Mouse (Mus musculus) forebrain, embryonic 11.5 days (tissue): ENCODE measurements around the gene Prkch. TPM values are rescaled to one million over a fixed set of nuclear protein-coding genes. Genes with fewer than 3 reads are reported as not detected.
"Not testable (repeated sequence)": the region's sequence is repeated elsewhere in the genome, so short reads cannot be mapped to it uniquely, and the experiment has no call there.

Experiments used
- ATAC-seq: fragments of 200-750 bp; cut with Nextera tagmentation; replicated peaks from 2 replicates; pipeline ENCODE4 v1.8.0; 2017; ENCODE audit warnings: moderate TSS enrichment; ENCODE audit not compliant: low FRiP score
- DNase-seq: peaks from one replicate; pipeline ENCODE4 v3.0.0-alpha.2; 2017; ENCODE audit warnings: low spot score
- H3K27ac ChIP-seq: fragments of 300-500 bp; sonication (generic); 2 replicates; pipeline ENCODE4 v1.5.1; 2014; ENCODE audit warnings: low read depth, low read length
- H3K27me3 ChIP-seq: fragments of 300-500 bp; sonication (generic); 2 replicates; pipeline ENCODE4 v1.6.1; 2014; ENCODE audit warnings: mild to moderate bottlenecking, low read length, mixed read lengths; ENCODE audit not compliant: control insufficient read depth, insufficient read depth
- H3K36me3 ChIP-seq: fragments of 300-500 bp; sonication (generic); 2 replicates; pipeline ENCODE4 v1.6.1; 2014; ENCODE audit warnings: mild to moderate bottlenecking, low read length, moderate library complexity, mixed read lengths; ENCODE audit not compliant: control insufficient read depth, insufficient read depth
- H3K4me1 ChIP-seq: fragments of 300-500 bp; sonication (generic); replicated peaks from 2 replicates; pipeline ENCODE4 v1.6.1; 2014; ENCODE audit warnings: low read length, mixed read lengths; ENCODE audit not compliant: control insufficient read depth, insufficient read depth
- H3K4me2 ChIP-seq: fragments of 300-500 bp; sonication (generic); 2 replicates; pipeline ENCODE4 v1.6.1; 2014; ENCODE audit warnings: low read depth, mild to moderate bottlenecking, low read length, moderate library complexity, mixed read lengths; ENCODE audit not compliant: severe bottlenecking
- H3K4me3 ChIP-seq: fragments of 300-500 bp; sonication (generic); 2 replicates; pipeline ENCODE4 v1.5.1; 2014; ENCODE audit warnings: low read depth, low read length
- H3K9ac ChIP-seq: fragments of 300-500 bp; sonication (generic); 2 replicates; pipeline ENCODE4 v1.6.1; 2014; ENCODE audit warnings: low read length
- H3K9me3 ChIP-seq: fragments of 300-500 bp; sonication (generic); 2 replicates; pipeline ENCODE4 v1.6.1; 2016; ENCODE audit warnings: low read length, mixed read lengths; ENCODE audit not compliant: control insufficient read depth
- WGBS: fragments of 180-500 bp; shearing (Covaris S2); extraction: QIAGEN DNeasy Blood & Tissue Kit; methylation state at CpG from one replicate; pipeline ENCODE4 v1.1.7; 2014; 5-methylcytosine and 5-hydroxymethylcytosine counted together
- polyA plus RNA-seq: library from polyadenylated mRNA; unstranded; fragments of >200 nt; fragmentation: Nextera tagmentation; extraction: Ambion mirVana; gene quantifications from 2 replicates; pipeline ENCODE4 v1.2.1, GENCODE M21; 2014

Prkch gene
- polyA plus RNA-seq, 1 experiment from 2014 or later, result 5.6 TPM

DNA sequence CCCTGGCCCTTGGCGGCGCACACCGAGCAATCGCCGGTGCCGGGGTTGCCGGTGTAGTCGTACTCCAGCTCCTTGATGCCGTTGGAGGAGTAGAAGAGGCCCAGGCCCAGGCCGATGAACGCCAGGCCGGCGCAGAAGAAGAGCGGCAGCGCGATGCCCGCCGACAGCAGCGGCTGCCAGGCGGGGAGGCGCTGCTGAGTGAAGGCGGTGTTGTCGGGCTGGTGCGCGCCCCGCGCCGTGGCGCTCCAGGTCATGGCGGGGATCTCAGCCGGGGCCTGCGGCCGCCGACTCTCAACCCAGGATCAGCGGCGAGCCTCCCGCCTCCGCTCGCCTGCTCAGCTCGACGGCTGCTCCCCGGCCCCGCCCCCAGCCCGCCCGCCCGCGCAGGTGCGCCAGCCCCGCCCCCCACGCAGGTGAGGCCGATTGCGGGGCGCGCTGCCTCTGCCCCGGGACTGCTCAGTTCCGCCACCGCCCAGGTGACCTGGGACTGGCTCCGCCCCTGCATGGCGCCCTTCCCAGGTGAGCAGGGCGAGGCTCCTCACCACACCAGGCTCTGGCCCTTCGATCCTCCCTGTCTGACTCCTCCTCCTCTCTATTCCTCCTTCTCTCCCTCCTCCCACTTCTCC is 38.4 kb upstream of the Prkch start, which contains the start of gene Tmem30b:
TSS of gene Tmem30b (minus strand) at position 307 of the 626 bp plus-strand sequence.
- Histone ChIP-seq H3K4me2 (peak within 1 kb of the TSS; percentile 40), H3K36me3 (no peaks in the 10 kb centered on the region), H3K27me3 (peaks cover 60% of the 10 kb centered on the region), H3K4me3 (peak within 1 kb of the TSS; percentile 34), H3K9me3 (no peaks in the 10 kb centered on the region), H3K4me1 (peaks cover 11% of the 10 kb centered on the region; the same call in 1 of the 2 replicates), H3K9ac (peak within 1 kb of the TSS; percentile 12; the same call in 1 of the 2 replicates), H3K27ac (no peak within 1 kb of the TSS)
- under 1% methylated on average over 54 of the region's 61 CpGs for WGBS
- ATAC-seq (peak; percentile 61; the same call in 1 of the 2 replicates), DNase-seq (peak; percentile 63)

DNA sequence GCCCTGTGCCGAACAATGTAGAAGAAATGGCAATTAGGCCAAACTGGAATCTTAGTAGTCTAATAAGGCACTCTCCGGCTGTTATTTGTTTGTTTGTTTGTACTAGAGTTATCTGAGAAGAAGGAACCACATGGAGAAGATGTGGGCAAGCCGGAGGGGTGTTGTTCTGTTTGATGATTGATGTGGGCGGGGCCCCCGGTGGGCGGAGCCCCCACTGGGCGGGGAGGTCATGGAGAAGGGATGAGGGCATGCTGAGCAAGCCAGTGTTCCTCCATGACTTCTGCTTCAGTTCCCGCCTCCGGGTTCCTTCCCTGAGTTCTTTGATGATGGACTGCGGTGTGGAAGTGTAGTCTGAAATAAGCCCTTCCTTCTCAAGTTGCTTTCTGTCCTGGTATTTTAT is 37.0 kb upstream of the Prkch start:
- Histone ChIP-seq H3K4me3 (no peak overlapping the region), H3K27ac (no peak overlapping the region), H3K4me2 (no peak overlapping the region), H3K27me3 (peaks cover 60% of the 10 kb centered on the region), H3K9me3 (no peaks in the 10 kb centered on the region), H3K4me1 (peaks cover 11% of the 10 kb centered on the region; the same call in 1 of the 2 replicates), H3K36me3 (no peaks in the 10 kb centered on the region), H3K9ac (no peak overlapping the region)
- DNase-seq (no peak), ATAC-seq (no peak)
- 38% methylated on average over 10 of the region's 10 CpGs for WGBS

DNA sequence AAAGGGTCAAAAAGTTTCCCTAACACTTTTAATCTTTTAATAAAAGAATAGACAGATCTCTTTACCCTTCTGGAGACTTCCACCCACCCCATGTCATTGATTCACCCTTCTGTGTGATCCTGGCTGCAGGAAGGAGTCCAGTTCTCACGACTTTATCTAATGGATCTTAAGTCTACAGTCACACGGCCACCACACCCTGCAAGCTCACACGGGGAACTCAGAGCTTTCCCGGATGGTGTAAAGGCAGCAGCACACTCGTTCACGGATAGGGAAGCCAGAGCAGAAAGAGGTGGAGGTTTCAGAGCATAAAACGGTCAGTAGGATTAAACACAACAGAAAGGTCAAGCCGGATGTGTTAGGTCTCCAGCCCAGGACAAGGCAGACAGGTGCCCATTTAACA is 36.3 kb upstream of the Prkch start:
- DNase-seq (no peak), ATAC-seq (no peak)
- H3K27me3 ChIP-seq, result peaks cover 55% of the 10 kb centered on the region
- H3K4me3 ChIP-seq, result no peak overlapping the region
- no peak overlapping the region for H3K9ac ChIP-seq
- H3K4me2 ChIP-seq, result no peak overlapping the region
- H3K36me3 ChIP-seq, result no peaks in the 10 kb centered on the region
- peaks cover 11% of the 10 kb centered on the region; the same call in 1 of the 2 replicates for H3K4me1 ChIP-seq
- 78% methylated on average over 8 of the region's 8 CpGs for WGBS
- no peaks in the 10 kb centered on the region for H3K9me3 ChIP-seq
- H3K27ac ChIP-seq, result no peak overlapping the region

DNA sequence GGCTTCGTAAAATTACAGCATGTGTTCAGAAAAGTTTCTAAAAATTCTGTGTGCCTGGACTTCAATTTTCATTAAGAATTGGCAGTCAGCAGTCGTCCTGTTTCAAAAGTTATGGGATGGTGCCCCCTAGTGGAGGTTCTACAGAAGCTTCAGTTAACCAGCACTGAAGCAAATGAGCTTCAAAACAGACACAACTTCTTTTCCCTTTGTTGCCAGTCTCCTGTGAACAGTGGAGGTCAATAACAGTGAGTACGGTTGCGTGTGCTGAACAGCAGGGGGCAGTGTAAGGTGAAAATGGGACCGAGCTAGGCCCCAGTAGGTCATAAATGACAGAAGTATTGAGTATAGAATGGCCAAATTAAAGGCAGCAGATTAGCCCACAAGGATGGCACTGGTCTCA is 30.4 kb upstream of the Prkch start:
- DNase-seq (no peak), ATAC-seq (peak; percentile 66)
- 6% methylated on average over 5 of the region's 5 CpGs for WGBS
- no peak overlapping the region for H3K27ac ChIP-seq
- H3K27me3 ChIP-seq, result peaks cover 11% of the 10 kb centered on the region; the same call in 1 of the 2 replicates
- no peaks in the 10 kb centered on the region for H3K36me3 ChIP-seq
- no peaks in the 10 kb centered on the region for H3K4me1 ChIP-seq
- H3K4me3 ChIP-seq, result no peak overlapping the region
- H3K9me3 ChIP-seq, result no peaks in the 10 kb centered on the region
- no peak overlapping the region for H3K4me2 ChIP-seq
- H3K9ac ChIP-seq, result no peak overlapping the region

DNA sequence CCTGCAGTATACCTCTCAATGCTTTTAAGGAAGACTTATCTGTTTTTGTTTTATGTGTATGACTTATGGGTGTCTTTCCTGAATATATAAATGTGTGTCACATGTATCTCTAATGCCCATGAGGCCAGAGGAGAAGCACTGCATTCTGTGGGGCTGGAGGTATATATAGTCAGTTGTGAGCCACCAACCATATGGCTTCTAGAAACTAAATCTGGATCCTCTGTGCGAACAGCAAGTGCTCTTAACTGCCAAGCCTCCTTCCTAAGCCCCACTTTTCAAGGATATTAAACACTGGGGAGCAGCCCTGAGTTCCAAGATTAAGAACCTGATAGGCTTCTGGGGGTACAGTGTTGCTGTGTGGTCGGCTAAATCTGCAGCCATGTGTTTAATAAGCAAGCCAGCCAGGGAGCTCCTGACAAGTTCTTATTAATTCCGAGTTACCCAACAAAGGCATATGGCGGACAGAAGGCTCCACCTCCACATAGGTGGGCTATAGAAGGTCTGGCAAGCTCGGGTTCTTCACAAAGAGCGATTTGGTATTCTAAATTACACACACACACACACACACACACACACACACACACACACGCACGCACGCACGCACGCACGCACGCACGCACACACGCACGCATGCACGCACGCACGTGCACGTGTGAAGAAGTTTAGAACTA is 25.9 kb upstream of the Prkch start:
- Histone ChIP-seq H3K4me2 (no peak overlapping the region), H3K4me3 (no peak overlapping the region), H3K36me3 (no peaks in the 10 kb centered on the region), H3K4me1 (no peaks in the 10 kb centered on the region), H3K27ac (no peak overlapping the region), H3K27me3 (no peaks in the 10 kb centered on the region), H3K9ac (no peak overlapping the region), H3K9me3 (no peaks in the 10 kb centered on the region)
- WGBS, result 90% methylated on average over 20 of the region's 20 CpGs
- no peak for ATAC-seq
- no peak for DNase-seq

DNA sequence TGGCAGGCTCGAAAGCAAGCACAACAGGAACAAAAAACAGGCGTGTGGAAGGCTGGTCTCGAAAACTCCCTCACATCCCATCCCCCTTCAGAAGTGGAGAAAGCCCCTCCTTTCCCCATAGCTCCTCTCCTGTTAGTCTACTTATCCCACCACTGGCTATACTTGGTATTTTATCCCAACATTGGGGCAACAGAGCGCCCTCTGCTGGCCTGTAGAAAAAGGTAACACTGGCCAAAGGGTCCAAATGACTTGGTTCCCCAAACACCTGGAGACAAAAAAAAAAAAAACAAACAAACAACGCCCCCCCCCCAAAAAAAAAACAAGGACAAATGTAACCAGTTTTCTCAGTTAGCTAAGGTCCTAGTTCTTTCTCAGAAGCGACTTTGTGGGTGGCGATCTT is 24.5 kb upstream of the Prkch start:
- H3K4me2 ChIP-seq, result no peak overlapping the region
- H3K4me3 ChIP-seq, result no peak overlapping the region
- ATAC-seq (no peak), DNase-seq (no peak)
- WGBS, result 45% methylated on average over 7 of the region's 7 CpGs
- H3K9me3 ChIP-seq, result no peaks in the 10 kb centered on the region
- H3K36me3 ChIP-seq, result no peaks in the 10 kb centered on the region
- no peaks in the 10 kb centered on the region for H3K27me3 ChIP-seq
- H3K9ac ChIP-seq, result no peak overlapping the region
- no peaks in the 10 kb centered on the region; the same call in 1 of the 2 replicates for H3K4me1 ChIP-seq
- H3K27ac ChIP-seq, result no peak overlapping the region

DNA sequence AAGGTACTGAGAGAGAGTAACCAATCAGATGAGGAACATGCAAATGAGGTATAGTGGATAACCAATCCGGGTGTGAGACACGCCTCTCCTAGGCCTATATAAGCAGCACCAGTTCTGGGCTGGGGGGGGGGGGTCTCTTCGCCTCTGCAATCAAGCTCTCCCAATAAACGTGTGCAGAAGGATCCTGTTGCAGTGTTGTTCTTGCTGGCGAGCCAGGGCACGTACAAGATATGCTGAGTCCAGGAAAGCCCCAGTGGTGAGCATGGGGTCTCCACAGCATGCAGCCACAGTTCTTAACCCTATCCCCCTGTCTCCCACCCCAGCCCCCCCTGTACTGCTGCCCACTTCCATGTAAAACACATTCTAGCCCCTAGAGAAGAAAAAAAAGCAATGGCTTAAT is 21.5 kb upstream of the Prkch start:
- not testable (repeated sequence) for H3K4me1 ChIP-seq, H3K36me3 ChIP-seq, H3K9me3 ChIP-seq, H3K27me3 ChIP-seq, H3K27ac ChIP-seq, ATAC-seq, DNase-seq, H3K9ac ChIP-seq, H3K4me3 ChIP-seq, H3K4me2 ChIP-seq
- WGBS, result 81% methylated on average over 6 of the region's 6 CpGs

DNA sequence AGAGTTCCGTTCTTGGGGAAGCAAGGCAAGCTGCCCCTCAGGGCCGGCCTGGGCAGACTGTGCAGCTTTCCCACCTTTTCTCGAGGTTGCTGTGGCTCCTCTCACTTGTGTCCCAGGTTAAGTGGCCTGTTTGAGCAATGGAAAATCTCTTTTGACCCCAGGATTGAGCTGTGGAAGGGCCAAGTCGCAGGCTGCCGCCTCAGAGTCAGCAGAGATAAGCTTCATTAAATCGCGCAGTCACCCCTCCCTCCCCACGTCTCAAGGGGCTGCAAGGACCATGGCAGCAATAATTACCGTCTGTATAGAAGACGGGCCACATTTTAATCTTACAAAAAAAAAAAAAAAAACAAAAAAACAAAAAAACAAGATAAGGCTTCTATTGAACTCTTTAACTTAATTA is 20.4 kb upstream of the Prkch start:
- no peaks in the 10 kb centered on the region for H3K36me3 ChIP-seq
- no peak for ATAC-seq
- H3K9ac ChIP-seq, result no peak overlapping the region
- H3K4me2 ChIP-seq, result no peak overlapping the region
- no peak for DNase-seq
- no peak overlapping the region for H3K4me3 ChIP-seq
- WGBS, result 16% methylated on average over 10 of the region's 10 CpGs
- no peaks in the 10 kb centered on the region; the same call in 1 of the 2 replicates for H3K4me1 ChIP-seq
- H3K27ac ChIP-seq, result no peak overlapping the region
- no peaks in the 10 kb centered on the region for H3K27me3 ChIP-seq
- no peaks in the 10 kb centered on the region for H3K9me3 ChIP-seq
